In genomic region chr5:130450031-130450541, GRCm38 (mm10) we compare ENCODE assay signal across 9 mouse cellular contexts.
DNase-seq lines count a peak whose midpoint lies in the region; ATAC-seq lines count a peak whose summit lies in the region.
"Had no signal": no experiment of that assay in that cellular context is flagged by ENCODE, and none has a peak within 500 bp of the region (broad histone marks: within the 10 kb centered on the region; RNA-seq: fewer than 3 reads in every experiment).

No protein-coding gene starts in this region.

- ATAC-seq in embryonic facial prominence, embryonic 12.5 days (ENCODE audit: insufficient number of reproducible peaks, insufficient read depth, low FRiP score, low TSS enrichment) = no peak
- ATAC-seq in midbrain, embryonic 16.5 days = no peak

- H3K27me3 ChIP-seq in embryonic facial prominence, embryonic 12.5 days = peaks cover 53% of the 10 kb centered on the region
- peaks cover 16% of the 10 kb centered on the region for H3K27me3 ChIP-seq in midbrain, embryonic 16.5 days (ENCODE audit: control insufficient read depth, insufficient read depth, low read depth, low read length)

- H3K27ac ChIP-seq in embryonic facial prominence, embryonic 12.5 days = no peak overlapping the region
- H3K27ac ChIP-seq in midbrain, embryonic 16.5 days (ENCODE audit: low read length) = no peak overlapping the region
- H3K27ac ChIP-seq: liver, embryonic 13.5 days had no signal

- no peaks in the 10 kb centered on the region for H3K9me3 ChIP-seq in embryonic facial prominence, embryonic 12.5 days
- H3K9me3 ChIP-seq in midbrain, embryonic 16.5 days (replicated peaks; ENCODE audit: control insufficient read depth, low read length, poor library complexity, severe bottlenecking) = no peaks in the 10 kb centered on the region
- H3K9me3 ChIP-seq: liver, embryonic 13.5 days had no signal

- DNase-seq in brain, adult 2 months (ENCODE audit: low read depth, low spot score) = peak; percentile 82
- peak; percentile 32 to 33 for DNase-seq in layer of hippocampus, adult 8-10 months (ENCODE audit: low spot score in 2 of 2)
- DNase-seq in urinary bladder, postnatal 36 days (ENCODE audit: low spot score in 2 of 2) = no peak
- DNase-seq in urinary bladder, adult 18-20 months (ENCODE audit: low spot score in 2 of 2) = no peak
- no peak for DNase-seq in gastrocnemius, adult 8-10 months (ENCODE audit: low spot score in 2 of 2)
- DNase-seq in kidney, postnatal 4 days = no peak
- DNase-seq: liver, embryonic 13.5 days had no signal

- H3K4me2 ChIP-seq in embryonic facial prominence, embryonic 12.5 days (replicated peaks) = peak overlapping the region; percentile 96
- peak overlapping the region; percentile 71 for H3K4me2 ChIP-seq in midbrain, embryonic 16.5 days (ENCODE audit: low read length)
- H3K4me2 ChIP-seq: liver, embryonic 13.5 days had no signal

- WGBS in embryonic facial prominence, embryonic 12.5 days = 4% methylated on average over 14 of the region's 14 CpGs
- WGBS in midbrain, embryonic 16.5 days = 6% methylated on average over 14 of the region's 14 CpGs

- peaks cover 11% of the 10 kb centered on the region; the same call in 1 of the 2 replicates for H3K4me1 ChIP-seq in embryonic facial prominence, embryonic 12.5 days
- H3K4me1 ChIP-seq in midbrain, embryonic 16.5 days (ENCODE audit: control insufficient read depth, insufficient read depth, low read length) = peaks cover 2% of the 10 kb centered on the region
- H3K4me1 ChIP-seq: liver, embryonic 13.5 days had no signal

- H3K9ac ChIP-seq in embryonic facial prominence, embryonic 12.5 days = no peak overlapping the region
- peak overlapping the region; percentile 80 for H3K9ac ChIP-seq in midbrain, embryonic 16.5 days (ENCODE audit: low read depth, low read length)
- H3K9ac ChIP-seq: liver, embryonic 13.5 days had no signal

- no peaks in the 10 kb centered on the region for H3K36me3 ChIP-seq in embryonic facial prominence, embryonic 12.5 days
- H3K36me3 ChIP-seq in midbrain, embryonic 16.5 days (ENCODE audit: control insufficient read depth, insufficient read depth, low read length) = no peaks in the 10 kb centered on the region
- H3K36me3 ChIP-seq: liver, embryonic 13.5 days had no signal

- peak overlapping the region; percentile 51 for H3K4me3 ChIP-seq in embryonic facial prominence, embryonic 12.5 days
- H3K4me3 ChIP-seq in midbrain, embryonic 16.5 days (ENCODE audit: low read depth, low read length) = peak overlapping the region; percentile 71
- H3K4me3 ChIP-seq: liver, embryonic 13.5 days had no signal

Comparison
In these comparisons a context has a peak if more than half of its experiments do, and no peak if none do; other contexts are left out.
1. DNase-seq: peak in brain, adult 2 months (single experiment) and layer of hippocampus, adult 8-10 months (2 of 2); none in urinary bladder, postnatal 36 days (0 of 2), urinary bladder, adult 18-20 months (0 of 2), gastrocnemius, adult 8-10 months (0 of 2) and kidney, postnatal 4 days (0 of 2).